In the genomic region with DNA sequence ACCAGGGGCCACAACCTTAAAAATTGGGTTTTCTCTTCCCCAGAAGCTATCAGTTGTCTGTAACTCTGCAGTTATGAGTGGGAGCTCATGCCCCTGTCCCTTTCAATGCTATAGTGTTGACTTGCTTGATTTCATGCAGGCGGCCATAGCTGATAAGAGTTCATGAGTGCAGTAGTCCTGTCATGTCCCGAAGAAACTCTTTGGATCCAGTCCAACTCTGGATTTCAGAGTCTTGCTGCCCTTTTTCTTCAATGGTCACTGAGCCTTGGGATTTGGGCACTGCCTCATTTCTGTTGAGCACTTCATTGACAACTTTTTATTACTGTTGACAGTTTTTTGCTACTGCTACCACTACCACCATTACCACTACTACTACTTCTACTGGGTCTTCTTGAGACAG, we compare ENCODE assay signal across 1 mouse cellular context.
TF ChIP-seq lines count a peak whose summit lies in the region.

No protein-coding gene starts in this region.

TF ChIP-seq in MEL, 35 proteins besides CTCF, POLR2A, EP300 and RAD21:
- peak; percentile 34; the same call in 1 of the 2 replicates for TF ChIP-seq GATA1 (IDR thresholded peaks at IDR 0.05; ENCODE audit: low read depth, low read length)
- TF ChIP-seq CHD1 (IDR thresholded peaks at IDR 0.05; ENCODE audit: low read depth, low read length): no peak
- TF ChIP-seq TAL1 (IDR thresholded peaks at IDR 0.05; ENCODE audit: low read length): peak; percentile 29; the same call in 1 of the 2 replicates
